Mouse (Mus musculus) midbrain, postnatal 0 days (tissue): ENCODE measurements around the gene Gtf2f2. TPM values are rescaled to one million over a fixed set of nuclear protein-coding genes. Genes with fewer than 3 reads are reported as not detected.

Experiments used
- ATAC-seq: fragments of 200-750 bp; cut with Nextera tagmentation; 2 replicates; pipeline ENCODE4 v1.8.0; 2017; ENCODE audit warnings: moderate number of reproducible peaks, mild to moderate bottlenecking, moderate TSS enrichment, moderate library complexity; ENCODE audit not compliant: low FRiP score
- DNase-seq: peaks from one replicate; pipeline ENCODE4 v3.0.0-alpha.2; 2015; ENCODE audit warnings: low spot score
- H3K27ac ChIP-seq: fragments of 300-500 bp; sonication (generic); 2 replicates; pipeline ENCODE4 v1.5.1; 2014; ENCODE audit warnings: low read depth, mild to moderate bottlenecking, low read length, mixed read lengths
- H3K27me3 ChIP-seq: fragments of 300-500 bp; sonication (generic); 2 replicates; pipeline ENCODE4 v1.6.1; 2014; ENCODE audit warnings: low read length, control low read depth, mixed read lengths; ENCODE audit not compliant: insufficient read depth
- H3K36me3 ChIP-seq: fragments of 300-500 bp; sonication (generic); 2 replicates; pipeline ENCODE4 v1.6.1; 2014; ENCODE audit warnings: low read length, control low read depth, mixed read lengths; ENCODE audit not compliant: insufficient read depth
- H3K4me1 ChIP-seq: fragments of 300-500 bp; sonication (generic); 2 replicates; pipeline ENCODE4 v1.6.1; 2014; ENCODE audit warnings: mild to moderate bottlenecking, control low read depth, antibody characterized with exemption, low read length, mixed read lengths; ENCODE audit not compliant: insufficient read depth
- H3K4me2 ChIP-seq: fragments of 300-500 bp; sonication (generic); 2 replicates; pipeline ENCODE4 v1.6.1; 2014; ENCODE audit warnings: low read depth, mild to moderate bottlenecking, low read length, mixed read lengths; ENCODE audit not compliant: poor library complexity, severe bottlenecking
- H3K4me3 ChIP-seq: fragments of 300-500 bp; sonication (generic); 2 replicates; pipeline ENCODE4 v1.5.1; 2014; ENCODE audit warnings: low read depth, mild to moderate bottlenecking, low read length, moderate library complexity
- H3K9ac ChIP-seq: fragments of 300-500 bp; sonication (generic); replicated peaks from 2 replicates; pipeline ENCODE4 v1.6.1; 2014; ENCODE audit warnings: mild to moderate bottlenecking, low read length, moderate library complexity, mixed read lengths; ENCODE audit not compliant: poor library complexity, severe bottlenecking
- H3K9me3 ChIP-seq: fragments of 300-500 bp; sonication (generic); 2 replicates; pipeline ENCODE4 v1.6.1; 2016; ENCODE audit warnings: low read length, control low read depth
- CTCF ChIP-seq: IDR thresholded peaks from 2 replicates; pipeline ENCODE4 v1.5.1; 2016; ENCODE audit warnings: antibody characterized with exemption, mild to moderate bottlenecking
- WGBS: fragments of 180-500 bp; shearing (Covaris S2); extraction: QIAGEN DNeasy Blood & Tissue Kit; methylation state at CpG from one replicate; pipeline ENCODE4 v1.1.7; 2014; 5-methylcytosine and 5-hydroxymethylcytosine counted together
- polyA plus RNA-seq: library from polyadenylated mRNA; unstranded; fragments of >200 nt; fragmentation: Nextera tagmentation; extraction: Ambion mirVana; gene quantifications from 2 replicates; pipeline ENCODE4 v1.2.1, GENCODE M21; 2015
- total RNA-seq: library from RNA; depleted of rRNA; stranded (reverse); fragments of >200 nt; gene quantifications from 2 replicates; pipeline ENCODE4 v1.2.3, GENCODE M21; 2014

The Gtf2f2 gene
- total and polyA plus RNA-seq, 2 experiments from 2014 or later = 22.7 to 42.6 TPM

- 76% methylated on average over 3 of the region's 3 CpGs for WGBS
- Histone ChIP-seq H3K4me3 (no peak overlapping the region), H3K4me1 (no peaks in the 10 kb centered on the region), H3K9me3 (no peaks in the 10 kb centered on the region), H3K36me3 (no peaks in the 10 kb centered on the region), H3K27ac (no peak overlapping the region), H3K4me2 (no peak overlapping the region), H3K27me3 (no peaks in the 10 kb centered on the region), H3K9ac (no peak overlapping the region)
- DNase-seq = no peak
- ATAC-seq = no peak
- no peak for TF ChIP-seq CTCF
Observed at GRCm38 (mm10) chr14:75976107-75976506, 34.6 kb downstream of the Gtf2f2 start.

- no peaks in the 10 kb centered on the region for H3K4me1 ChIP-seq
- 72% methylated on average over 5 of the region's 5 CpGs for WGBS
- no peaks in the 10 kb centered on the region for H3K36me3 ChIP-seq
- no peak overlapping the region for H3K4me3 ChIP-seq
- DNase-seq (no peak), ATAC-seq (no peak)
- TF ChIP-seq CTCF = no peak
- no peak overlapping the region for H3K27ac ChIP-seq
- no peaks in the 10 kb centered on the region for H3K27me3 ChIP-seq
- 0 out of 2 replicates have a peak overlapping the region, but pooled peaks have one; percentile 19 for H3K9ac ChIP-seq
- no peaks in the 10 kb centered on the region for H3K9me3 ChIP-seq
- no peak overlapping the region for H3K4me2 ChIP-seq
Observed at GRCm38 (mm10) chr14:75967291-75967690, 43.4 kb downstream of the Gtf2f2 start.

DNA sequence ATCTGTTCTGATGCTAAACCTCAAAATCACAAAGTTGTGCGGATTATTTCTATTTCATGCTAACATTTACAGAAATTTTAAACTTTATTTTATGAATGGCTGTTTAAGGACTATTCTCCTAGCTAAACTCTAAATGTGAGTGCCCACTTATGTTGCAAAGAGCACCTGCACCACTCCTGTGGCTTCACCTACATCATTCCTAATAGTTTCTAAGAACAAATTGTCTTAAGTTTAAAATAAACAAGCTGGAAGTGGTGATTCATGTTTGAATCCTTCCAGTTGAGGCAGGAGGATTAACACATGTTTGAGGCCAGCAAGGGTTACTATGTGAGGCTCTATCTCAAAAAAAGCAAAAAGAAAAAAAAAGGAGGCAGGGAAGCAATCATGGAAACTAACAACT lies 46.2 kb downstream of the Gtf2f2 start:
- Histone ChIP-seq H3K9me3 (no peaks in the 10 kb centered on the region), H3K27me3 (no peaks in the 10 kb centered on the region), H3K36me3 (no peaks in the 10 kb centered on the region), H3K4me3 (peak overlapping the region; percentile 31; the same call in 1 of the 2 replicates), H3K4me2 (peak overlapping the region; percentile 45), H3K4me1 (no peaks in the 10 kb centered on the region), H3K27ac (no peak overlapping the region), H3K9ac (no peak overlapping the region)
- no peak for ATAC-seq
- 96% methylated on average over 1 of the region's 1 CpGs for WGBS
- no peak for TF ChIP-seq CTCF
- no peak for DNase-seq

- H3K4me3 ChIP-seq = peak overlapping the region; percentile 31
- H3K9me3 ChIP-seq = no peaks in the 10 kb centered on the region
- no peaks in the 10 kb centered on the region for H3K27me3 ChIP-seq
- peak overlapping the region; percentile 45 for H3K4me2 ChIP-seq
- H3K27ac ChIP-seq = no peak overlapping the region
- DNase-seq (no peak), ATAC-seq (no peak)
- H3K9ac ChIP-seq = no peak overlapping the region
- no peaks in the 10 kb centered on the region for H3K4me1 ChIP-seq
- WGBS = 56% methylated on average over 5 of the region's 5 CpGs
- no peaks in the 10 kb centered on the region for H3K36me3 ChIP-seq
- no peak for TF ChIP-seq CTCF
Observed at GRCm38 (mm10) chr14:75964000-75964399, 46.7 kb downstream of the Gtf2f2 start.

DNA sequence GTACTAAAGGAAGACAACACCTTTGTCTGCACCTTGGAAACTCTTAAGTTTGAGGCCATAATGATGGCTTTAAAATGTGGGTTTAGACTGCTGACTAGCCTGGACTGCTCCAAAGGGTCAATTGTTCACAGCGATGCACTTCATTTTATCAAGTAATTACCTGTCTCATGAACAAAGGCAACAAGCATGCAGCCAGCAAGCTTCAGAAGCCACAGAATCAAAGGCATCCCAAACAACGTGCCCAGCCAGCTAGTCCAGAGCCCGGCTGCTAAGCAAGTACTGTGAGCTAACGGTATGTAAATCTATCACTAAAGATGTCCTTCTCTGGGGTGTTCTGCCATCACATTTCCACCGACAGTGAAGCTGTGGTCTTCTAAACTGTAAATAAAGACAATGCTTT lies 47.5 kb downstream of the Gtf2f2 start:
- Histone ChIP-seq H3K36me3 (no peaks in the 10 kb centered on the region), H3K9ac (peak overlapping the region; percentile 39; the same call in 1 of the 2 replicates), H3K9me3 (no peaks in the 10 kb centered on the region), H3K27ac (peak overlapping the region; percentile 4; the same call in 1 of the 2 replicates), H3K4me3 (peak overlapping the region; percentile 31), H3K4me2 (peak overlapping the region; percentile 45), H3K27me3 (no peaks in the 10 kb centered on the region), H3K4me1 (no peaks in the 10 kb centered on the region)
- ATAC-seq = no peak
- TF ChIP-seq CTCF = no peak
- 23% methylated on average over 5 of the region's 5 CpGs for WGBS
- DNase-seq = peak; percentile 28

GRCm38 (mm10) chr14:75962250-75962649 lies 48.4 kb downstream of the Gtf2f2 start:
- 29% methylated on average over 9 of the region's 9 CpGs for WGBS
- peak overlapping the region; percentile 45 for H3K4me2 ChIP-seq
- H3K9ac ChIP-seq = peak overlapping the region; percentile 50; the same call in 1 of the 2 replicates
- H3K4me3 ChIP-seq = peak overlapping the region; percentile 31
- no peaks in the 10 kb centered on the region for H3K36me3 ChIP-seq
- no peaks in the 10 kb centered on the region for H3K27me3 ChIP-seq
- peak; percentile 76 for TF ChIP-seq CTCF
- H3K9me3 ChIP-seq = no peaks in the 10 kb centered on the region
- H3K4me1 ChIP-seq = no peaks in the 10 kb centered on the region
- ATAC-seq = no peak
- peak; percentile 76 for DNase-seq
- peak overlapping the region; percentile 62 for H3K27ac ChIP-seq
